ENCODE assay signal across 8 mouse cellular contexts in the genomic region with DNA sequence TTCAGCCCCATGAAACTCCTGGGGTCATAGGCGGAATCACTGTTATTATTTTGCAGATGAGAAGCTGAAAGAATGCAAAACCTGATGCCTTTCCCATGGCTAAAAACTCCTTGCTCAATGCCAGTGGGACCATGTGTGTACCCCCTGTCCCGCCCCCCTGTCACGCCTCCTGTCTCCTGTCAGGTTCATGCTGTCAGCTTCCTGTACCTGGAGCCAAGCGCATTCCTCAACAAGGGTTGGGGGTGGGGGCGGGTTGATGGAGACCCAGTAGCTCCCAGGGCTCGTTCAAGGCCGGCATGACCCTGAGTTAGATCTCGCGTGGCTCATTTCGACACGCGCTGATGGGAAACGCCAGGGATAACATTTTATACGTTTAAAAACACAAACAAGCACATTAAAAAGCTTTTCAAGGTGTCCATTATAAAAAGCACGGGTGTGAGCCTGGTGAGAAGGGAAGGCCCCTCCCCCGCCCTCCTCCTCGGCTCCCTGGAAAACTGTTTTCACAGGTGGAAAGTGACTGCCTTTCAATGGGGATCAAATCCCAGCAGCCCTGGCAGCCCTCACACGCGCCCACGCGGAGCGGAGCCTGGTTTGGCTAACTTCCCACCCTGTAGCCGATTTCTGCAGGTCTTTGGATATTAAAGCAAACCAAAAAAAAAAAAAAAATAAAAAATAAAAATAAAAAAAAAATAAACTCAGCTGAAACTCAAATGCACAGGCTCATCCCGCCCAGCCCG.
DNase-seq lines count a peak whose midpoint lies in the region; ATAC-seq and TF ChIP-seq lines count a peak whose summit lies in the region.
"Had no signal": no experiment of that assay in that cellular context is flagged by ENCODE, and none has a peak within 500 bp of the region (broad histone marks: within the 10 kb centered on the region; RNA-seq: fewer than 3 reads in every experiment).

No protein-coding gene starts in this region.

- H3K79me2 ChIP-seq in CH12.LX (replicated peaks; ENCODE audit: control insufficient read depth, extremely low read depth, insufficient read depth, poor library complexity, severe bottlenecking) = no peaks in the 10 kb centered on the region

- no peak for TF ChIP-seq CTCF in heart, postnatal 0 days (IDR thresholded peaks at IDR 0.05; ENCODE audit: low read depth)
- no peak for TF ChIP-seq CTCF in CH12.LX (conservative IDR thresholded peaks at IDR 0.05 in 1 of 2, IDR thresholded peaks at IDR 0.05 in 1 of 2; ENCODE audit: low read depth in 2 of 2, low read length in 2 of 2)

- TF ChIP-seq RAD21 in CH12.LX (IDR thresholded peaks at IDR 0.05; ENCODE audit: low read depth, low read length) = no peak

- no peaks in the 10 kb centered on the region for H3K9me3 ChIP-seq in heart, postnatal 0 days (replicated peaks; ENCODE audit: control insufficient read depth, low read length)
- no peaks in the 10 kb centered on the region for H3K9me3 ChIP-seq in CH12.LX (replicated peaks; ENCODE audit: low read length)
- no peaks in the 10 kb centered on the region for H3K9me3 ChIP-seq in embryonic facial prominence, embryonic 10.5 days
- no peaks in the 10 kb centered on the region for H3K9me3 ChIP-seq in hindbrain, embryonic 16.5 days (ENCODE audit: control insufficient read depth, low read length)

- H3K27me3 ChIP-seq in heart, postnatal 0 days (ENCODE audit: control insufficient read depth, insufficient read depth, low read length) = peaks cover 8% of the 10 kb centered on the region; the same call in 1 of the 2 replicates
- peaks cover 66% of the 10 kb centered on the region for H3K27me3 ChIP-seq in CH12.LX (replicated peaks)
- peaks cover 35% of the 10 kb centered on the region for H3K27me3 ChIP-seq in embryonic facial prominence, embryonic 10.5 days (replicated peaks; ENCODE audit: low read depth, poor library complexity, severe bottlenecking)
- H3K27me3 ChIP-seq in hindbrain, embryonic 16.5 days (replicated peaks; ENCODE audit: control insufficient read depth, insufficient read depth, low read length) = peaks cover 7% of the 10 kb centered on the region

- no peak overlapping the region for H3K9ac ChIP-seq in heart, postnatal 0 days (replicated peaks; ENCODE audit: low read depth, low read length)
- no peak overlapping the region for H3K9ac ChIP-seq in CH12.LX (ENCODE audit: insufficient read depth, low read depth)
- no peak overlapping the region for H3K9ac ChIP-seq in hindbrain, embryonic 16.5 days (ENCODE audit: low read depth, low read length)
- H3K9ac ChIP-seq: liver, embryonic 14.5 days had no signal

- H3K4me1 ChIP-seq in heart, postnatal 0 days (ENCODE audit: control insufficient read depth, insufficient read depth) = peaks cover 5% of the 10 kb centered on the region; the same call in 1 of the 2 replicates
- no peaks in the 10 kb centered on the region for H3K4me1 ChIP-seq in CH12.LX (ENCODE audit: control insufficient read depth in 1 of 2, insufficient read depth in 2 of 2)
- peaks cover 44% of the 10 kb centered on the region for H3K4me1 ChIP-seq in embryonic facial prominence, embryonic 10.5 days
- H3K4me1 ChIP-seq in hindbrain, embryonic 16.5 days (ENCODE audit: control insufficient read depth, insufficient read depth, low read depth, low read length) = peaks cover 5% of the 10 kb centered on the region

- no peak for TF ChIP-seq POLR2A in CH12.LX (IDR thresholded peaks at IDR 0.05; ENCODE audit: low read depth, low read length)

- intact Hi-C loops in heart, postnatal 25 days (cut with DNase I) = no loop called here

- in situ Hi-C loops in CH12.LX (cut with MboI; ENCODE audit: low pct_ligation_motif_present, low pct_unique_long_range_greater_than_20kb, low sequenced_read_pairs) = no loop called here

- no peak overlapping the region for H3K27ac ChIP-seq in heart, postnatal 0 days (ENCODE audit: low read depth)
- H3K27ac ChIP-seq in CH12.LX (ENCODE audit: insufficient read depth, low read depth) = no peak overlapping the region
- peak overlapping the region; percentile 30 for H3K27ac ChIP-seq in embryonic facial prominence, embryonic 10.5 days (replicated peaks)
- no peak overlapping the region for H3K27ac ChIP-seq in hindbrain, embryonic 16.5 days (ENCODE audit: low read depth, low read length)
- H3K27ac ChIP-seq: liver, embryonic 14.5 days had no signal

- DNase-seq in heart, postnatal 0 days (ENCODE audit: low spot score) = no peak
- no peak for DNase-seq in heart, postnatal 25 days (ENCODE audit: low spot score)
- DNase-seq in CH12.LX (ENCODE audit: extremely low read depth) = no peak
- DNase-seq in embryonic facial prominence, embryonic 10.5 days (ENCODE audit: low spot score) = peak; percentile 54
- no peak for DNase-seq in c-Kit-positive CD71-positive TER-119-positive erythroid progenitor cells, embryonic 14.5 days (ENCODE audit: low spot score)
- DNase-seq in thymus, postnatal 36 days = no peak

- WGBS in heart, postnatal 0 days = 11% methylated on average over 25 of the region's 25 CpGs
- WGBS in embryonic facial prominence, embryonic 10.5 days = 12% methylated on average over 25 of the region's 25 CpGs
- whole genome bisulfite sequencing in hindbrain, embryonic 16.5 days = 15% methylated on average over 25 of the region's 25 CpGs

- H3K4me3 ChIP-seq in heart, postnatal 0 days (ENCODE audit: low read depth, low read length) = peak overlapping the region; percentile 22
- no peak overlapping the region for H3K4me3 ChIP-seq in CH12.LX (replicated peaks in 1 of 3; ENCODE audit: low read depth in 2 of 3, low read length in 2 of 3, poor library complexity in 1 of 3)
- H3K4me3 ChIP-seq in embryonic facial prominence, embryonic 10.5 days = peak overlapping the region; percentile 48
- H3K4me3 ChIP-seq in hindbrain, embryonic 16.5 days (ENCODE audit: low read length) = no peak overlapping the region

- ATAC-seq in heart, postnatal 0 days (ENCODE audit: insufficient read depth, low read depth) = no peak
- ATAC-seq in hindbrain, embryonic 16.5 days = no peak

- no peaks in the 10 kb centered on the region for H3K36me3 ChIP-seq in heart, postnatal 0 days (replicated peaks; ENCODE audit: control insufficient read depth, insufficient read depth, low read length)
- H3K36me3 ChIP-seq in CH12.LX (replicated peaks in 1 of 2; ENCODE audit: control insufficient read depth in 1 of 2, insufficient read depth in 1 of 2, low read length in 1 of 2) = no peaks in the 10 kb centered on the region
- H3K36me3 ChIP-seq in embryonic facial prominence, embryonic 10.5 days (replicated peaks) = no peaks in the 10 kb centered on the region
- H3K36me3 ChIP-seq in hindbrain, embryonic 16.5 days (ENCODE audit: control insufficient read depth, insufficient read depth, low read length) = no peaks in the 10 kb centered on the region

- TF ChIP-seq EP300 in heart, postnatal 0 days (IDR thresholded peaks at IDR 0.05; ENCODE audit: low read depth) = no peak
- no peak for TF ChIP-seq EP300 in CH12.LX (IDR thresholded peaks at IDR 0.05; ENCODE audit: low read length)

- peak overlapping the region; percentile 52 for H3K4me2 ChIP-seq in heart, postnatal 0 days (ENCODE audit: low read depth, low read length)
- 0 out of 2 replicates have a peak overlapping the region, but pooled peaks have one; percentile 1 for H3K4me2 ChIP-seq in CH12.LX (ENCODE audit: insufficient read depth, low read depth, poor library complexity, severe bottlenecking)
- H3K4me2 ChIP-seq in hindbrain, embryonic 16.5 days (ENCODE audit: low read length) = peak overlapping the region; percentile 33; the same call in 1 of the 2 replicates

- dilution Hi-C loops in CH12.LX (cut with MboI; ENCODE audit: extremely low pct_ligation_motif_present, extremely low pct_unique_long_range_greater_than_20kb, low sequenced_read_pairs) = no loop called here

TF ChIP-seq in CH12.LX, 34 proteins besides CTCF, POLR2A, EP300 and RAD21:
- TF ChIP-seq MXI1 (IDR thresholded peaks at IDR 0.05; ENCODE audit: low read depth, low read length) (no peak), NELFE (IDR thresholded peaks at IDR 0.05; ENCODE audit: low read depth, low read length) (no peak), CHD2 (IDR thresholded peaks at IDR 0.05; ENCODE audit: low read length) (no peak), USF2 (conservative IDR thresholded peaks at IDR 0.05; ENCODE audit: low read depth, low read length) (no peak), MAZ (IDR thresholded peaks at IDR 0.05; ENCODE audit: low read depth, low read length) (no peak), JUN (IDR thresholded peaks at IDR 0.05; ENCODE audit: insufficient read depth, low read depth, low read length) (no peak), MAX (IDR thresholded peaks at IDR 0.05; ENCODE audit: low read length) (no peak), POLR2AphosphoS2 (IDR thresholded peaks at IDR 0.05; ENCODE audit: low read depth, low read length) (no peak), E2F4 (IDR thresholded peaks at IDR 0.05; ENCODE audit: insufficient replicate concordance, low read depth, low read length) (no peak), GABPA (IDR thresholded peaks at IDR 0.05; ENCODE audit: insufficient replicate concordance, low read depth, low read length) (no peak), ZNF384 (IDR thresholded peaks at IDR 0.05; ENCODE audit: low read depth, low read length) (no peak), NRF1 (IDR thresholded peaks at IDR 0.05; ENCODE audit: low read depth, low read length) (no peak), MYC (IDR thresholded peaks at IDR 0.05; ENCODE audit: low read depth, low read length) (no peak), PAX5 (IDR thresholded peaks at IDR 0.05; ENCODE audit: low read length) (no peak), RCOR1 (conservative IDR thresholded peaks at IDR 0.05; ENCODE audit: low read depth, low read length) (no peak), UBTF (IDR thresholded peaks at IDR 0.05; ENCODE audit: low read depth, low read length) (no peak)
TF ChIP-seq in CH12.LX: peak in this region for 0.

Comparison
In these comparisons a context has a peak if more than half of its experiments do, and no peak if none do; other contexts are left out.
1. H3K4me2 ChIP-seq: peak in every context shown above with its lines; median percentile 52 in heart, postnatal 0 days; 33 in hindbrain, embryonic 16.5 days; 1 in CH12.LX.
2. H3K4me3 ChIP-seq: peak in heart, postnatal 0 days (single experiment) and embryonic facial prominence, embryonic 10.5 days (single experiment); none in CH12.LX (0 of 3) and hindbrain, embryonic 16.5 days (single experiment).